In the genomic region with DNA sequence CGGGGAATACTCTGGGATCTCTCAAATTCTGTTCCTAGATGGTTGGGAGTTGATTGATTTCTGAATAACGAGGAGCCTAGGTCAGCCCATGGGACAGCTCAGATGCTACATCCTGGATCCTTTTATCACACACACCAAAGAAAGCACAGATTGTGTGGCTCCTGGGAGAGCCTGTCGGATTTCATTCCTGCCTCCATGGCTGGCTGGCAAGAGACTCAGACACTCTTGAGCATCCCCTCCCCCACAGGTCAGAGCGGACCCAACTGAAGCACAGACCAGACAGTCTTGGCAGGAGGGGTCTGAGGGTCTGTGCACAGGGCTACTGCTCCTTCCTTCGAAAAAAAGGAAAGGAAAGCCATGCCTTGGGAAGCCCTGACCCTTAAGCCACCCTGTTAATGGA, we compare ENCODE assay signal across 9 mouse cellular contexts. TPM values are rescaled to one million over a fixed set of nuclear protein-coding genes. Genes with fewer than 3 reads are reported as not detected.
DNase-seq lines count a peak whose midpoint lies in the region; ATAC-seq and TF ChIP-seq lines count a peak whose summit lies in the region.
"Had no signal": no experiment of that assay in that cellular context is flagged by ENCODE, and none has a peak within 500 bp of the region (broad histone marks: within the 10 kb centered on the region; RNA-seq: fewer than 3 reads in every experiment).

No protein-coding gene starts in this region.

- no peak overlapping the region for H3K27ac ChIP-seq in kidney, postnatal 0 days
- H3K27ac ChIP-seq in forebrain, postnatal 0 days (ENCODE audit: low read depth, low read length), result no peak overlapping the region
- 0 out of 2 replicates have a peak overlapping the region, but pooled peaks have one; percentile 21 for H3K27ac ChIP-seq in midbrain, embryonic 15.5 days

- TF ChIP-seq CTCF in kidney, postnatal 0 days (IDR thresholded peaks at IDR 0.05; ENCODE audit: low read depth), result no peak
- no peak for TF ChIP-seq CTCF in forebrain, postnatal 0 days (IDR thresholded peaks at IDR 0.05; ENCODE audit: low read depth)

- H3K4me1 ChIP-seq in kidney, postnatal 0 days (replicated peaks; ENCODE audit: insufficient read depth, low read length), result peaks cover 7% of the 10 kb centered on the region
- peaks cover 20% of the 10 kb centered on the region for H3K4me1 ChIP-seq in forebrain, postnatal 0 days (ENCODE audit: insufficient read depth)
- peaks cover 29% of the 10 kb centered on the region for H3K4me1 ChIP-seq in midbrain, embryonic 15.5 days

- H3K27me3 ChIP-seq in kidney, postnatal 0 days (ENCODE audit: insufficient read depth, low read length), result no peaks in the 10 kb centered on the region
- no peaks in the 10 kb centered on the region for H3K27me3 ChIP-seq in forebrain, postnatal 0 days (ENCODE audit: insufficient read depth, low read length)
- H3K27me3 ChIP-seq in midbrain, embryonic 15.5 days (replicated peaks), result no peaks in the 10 kb centered on the region

- DNase-seq in kidney, postnatal 0 days (ENCODE audit: low spot score), result no peak
- DNase-seq in kidney, postnatal 25 days, result no peak
- DNase-seq in cerebellum, adult 9-11 months, result peak; percentile 86
- no peak for DNase-seq in forebrain, postnatal 0 days
- no peak for DNase-seq in adrenal gland, postnatal 4 days (ENCODE audit: low spot score in 2 of 2)
- no peak for DNase-seq in lung, postnatal 25 days (ENCODE audit: low spot score)
- DNase-seq: kidney, adult 18-20 months had no signal

- ATAC-seq in kidney, postnatal 0 days (replicated peaks; ENCODE audit: low FRiP score, low read depth), result no peak
- no peak for ATAC-seq in forebrain, postnatal 0 days
- no peak for ATAC-seq in midbrain, embryonic 15.5 days (replicated peaks)
- no peak for ATAC-seq in granulocyte monocyte progenitor cell, adult 5-6 weeks (replicated peaks; ENCODE audit: poor library complexity, severe bottlenecking)

- WGBS in kidney, postnatal 0 days, result 29% methylated on average over 5 of the region's 5 CpGs
- WGBS in forebrain, postnatal 0 days, result 33% methylated on average over 5 of the region's 5 CpGs
- 11% methylated on average over 5 of the region's 5 CpGs for WGBS in midbrain, embryonic 15.5 days

- H3K9me3 ChIP-seq in kidney, postnatal 0 days (replicated peaks; ENCODE audit: low read length), result no peaks in the 10 kb centered on the region
- no peaks in the 10 kb centered on the region for H3K9me3 ChIP-seq in forebrain, postnatal 0 days (ENCODE audit: low read length)
- H3K9me3 ChIP-seq in midbrain, embryonic 15.5 days, result no peaks in the 10 kb centered on the region

- H3K4me3 ChIP-seq in kidney, postnatal 0 days (replicated peaks; ENCODE audit: low read depth, low read length), result no peak overlapping the region
- no peak overlapping the region for H3K4me3 ChIP-seq in forebrain, postnatal 0 days (ENCODE audit: low read depth, low read length)
- H3K4me3 ChIP-seq in midbrain, embryonic 15.5 days, result peak overlapping the region; percentile 91

- H3K36me3 ChIP-seq in kidney, postnatal 0 days (ENCODE audit: insufficient read depth, low read length), result peaks cover 6% of the 10 kb centered on the region; the same call in 1 of the 2 replicates
- H3K36me3 ChIP-seq in forebrain, postnatal 0 days (ENCODE audit: insufficient read depth), result peaks cover 7% of the 10 kb centered on the region; the same call in 1 of the 2 replicates
- H3K36me3 ChIP-seq in midbrain, embryonic 15.5 days (replicated peaks), result peaks cover 6% of the 10 kb centered on the region; the same call in 1 of the 2 replicates

- H3K4me2 ChIP-seq in kidney, postnatal 0 days (ENCODE audit: low read length), result 0 out of 2 replicates have a peak overlapping the region, but pooled peaks have one; percentile 88
- H3K4me2 ChIP-seq in forebrain, postnatal 0 days (ENCODE audit: low read depth), result peak overlapping the region; percentile 88
- peak overlapping the region; percentile 68 for H3K4me2 ChIP-seq in midbrain, embryonic 15.5 days

- no peak overlapping the region for H3K9ac ChIP-seq in kidney, postnatal 0 days (ENCODE audit: low read depth, low read length)
- no peak overlapping the region for H3K9ac ChIP-seq in forebrain, postnatal 0 days
- 0 out of 2 replicates have a peak overlapping the region, but pooled peaks have one; percentile 10 for H3K9ac ChIP-seq in midbrain, embryonic 15.5 days

RNA-seq across cellular contexts. Expression of a gene that starts 2.3 kb away (rescaled TPM):
- polyA plus RNA-seq in kidney, postnatal 0 days (2015; fragmentation: Nextera tagmentation; extraction: Ambion mirVana), result 1.3 and 2.3 TPM in 2 replicates
- total RNA-seq in forebrain, postnatal 0 days (2014; rRNA removed), result 69.3 and 70.7 TPM in 2 replicates
- polyA plus RNA-seq in forebrain, postnatal 0 days (2015; fragmentation: Nextera tagmentation; extraction: Ambion mirVana), result 6.7 and 7.7 TPM in 2 replicates
- 12.0 and 13.3 TPM in 2 replicates for polyA plus RNA-seq in midbrain, embryonic 15.5 days (2015; fragmentation: Nextera tagmentation; extraction: Ambion mirVana)
- 2.0 and 6.4 TPM in 2 replicates for total RNA-seq in granulocyte monocyte progenitor cell, adult 5-6 weeks (2014; fragmentation: Nextera tagmentation)
- total RNA-seq in granulocyte monocyte progenitor cell, adult 5-6 weeks (2017), result 1.9 and 3.8 TPM in 2 replicates
- total RNA-seq in adrenal gland, postnatal 4 days (2021), result 10 to 100 TPM; 30.5 to 32.7 TPM

RNA-seq across cellular contexts. Expression of a gene that starts 51.2 kb away (rescaled TPM):
- polyA plus RNA-seq in kidney, postnatal 0 days (2015; fragmentation: Nextera tagmentation; extraction: Ambion mirVana), result not detected in 2 replicates
- not detected in 2 replicates for total RNA-seq in forebrain, postnatal 0 days (2014; rRNA removed)
- 0.06 and 0.08 TPM in 2 replicates for polyA plus RNA-seq in forebrain, postnatal 0 days (2015; fragmentation: Nextera tagmentation; extraction: Ambion mirVana)
- polyA plus RNA-seq in midbrain, embryonic 15.5 days (2015; fragmentation: Nextera tagmentation; extraction: Ambion mirVana), result 0.08 and 0.13 TPM in 2 replicates
- total RNA-seq in granulocyte monocyte progenitor cell, adult 5-6 weeks (2014; fragmentation: Nextera tagmentation), result not detected in 2 replicates
- total RNA-seq in granulocyte monocyte progenitor cell, adult 5-6 weeks (2017), result not detected in 2 replicates
- under 1 TPM in 1 of 2 experiments, not detected in 1; 0.06 TPM for total RNA-seq in adrenal gland, postnatal 4 days (2021)

RNA-seq across cellular contexts. Expression of a gene that starts 53.2 kb away (rescaled TPM):
- 0.15 TPM in 1 of 2 replicates, not detected in the other for polyA plus RNA-seq in kidney, postnatal 0 days (2015; fragmentation: Nextera tagmentation; extraction: Ambion mirVana)
- 0.10 and 0.23 TPM in 2 replicates for total RNA-seq in forebrain, postnatal 0 days (2014; rRNA removed)
- polyA plus RNA-seq in forebrain, postnatal 0 days (2015; fragmentation: Nextera tagmentation; extraction: Ambion mirVana), result 0.25 and 0.46 TPM in 2 replicates
- polyA plus RNA-seq in midbrain, embryonic 15.5 days (2015; fragmentation: Nextera tagmentation; extraction: Ambion mirVana), result 0.30 and 0.32 TPM in 2 replicates
- not detected in 2 replicates for total RNA-seq in granulocyte monocyte progenitor cell, adult 5-6 weeks (2014; fragmentation: Nextera tagmentation)
- total RNA-seq in granulocyte monocyte progenitor cell, adult 5-6 weeks (2017), result 0.10 TPM in 1 of 2 replicates, not detected in the other
- under 1 TPM in 1 of 2 experiments, not detected in 1; 0.25 TPM for total RNA-seq in adrenal gland, postnatal 4 days (2021)

RNA-seq across cellular contexts. Expression of a gene that starts 59.6 kb away (rescaled TPM):
- 0.46 and 0.55 TPM in 2 replicates for polyA plus RNA-seq in kidney, postnatal 0 days (2015; fragmentation: Nextera tagmentation; extraction: Ambion mirVana)
- total RNA-seq in forebrain, postnatal 0 days (2014; rRNA removed), result 0.05 and 0.15 TPM in 2 replicates
- 0.08 and 0.15 TPM in 2 replicates for polyA plus RNA-seq in forebrain, postnatal 0 days (2015; fragmentation: Nextera tagmentation; extraction: Ambion mirVana)
- not detected in 2 replicates for polyA plus RNA-seq in midbrain, embryonic 15.5 days (2015; fragmentation: Nextera tagmentation; extraction: Ambion mirVana)
- total RNA-seq in granulocyte monocyte progenitor cell, adult 5-6 weeks (2014; fragmentation: Nextera tagmentation), result 50.9 and 68.1 TPM in 2 replicates
- total RNA-seq in granulocyte monocyte progenitor cell, adult 5-6 weeks (2017), result 64.3 and 72.5 TPM in 2 replicates
- 1 to 10 TPM; 1.8 to 2.4 TPM for total RNA-seq in adrenal gland, postnatal 4 days (2021)
